Comparison of ENCODE assay signal across 20 mouse cellular contexts in genomic region chr15:98225610-98226009, GRCm38 (mm10). TPM values are rescaled to one million over a fixed set of nuclear protein-coding genes. Genes with fewer than 3 reads are reported as not detected.
DNase-seq lines count a peak whose midpoint lies in the region; ATAC-seq and TF ChIP-seq lines count a peak whose summit lies in the region.
"Had no signal": no experiment of that assay in that cellular context is flagged by ENCODE, and none has a peak within 500 bp of the region (broad histone marks: within the 10 kb centered on the region; RNA-seq: fewer than 3 reads in every experiment).

No protein-coding gene starts in this region.

- peak; percentile 17 for DNase-seq in neural tube, embryonic 11.5 days (ENCODE audit: low spot score)
- no peak for DNase-seq in neural tube, embryonic 10.5 days (ENCODE audit: extremely low spot score, low spot score)
- peak; percentile 2 for DNase-seq in brain, embryonic 14.5 days (ENCODE audit: low read depth)
- DNase-seq in induced T-regulatory cell, adult 2 months (ENCODE audit: low read depth): peak; percentile 2
- DNase-seq in left cerebral cortex, postnatal 25 days (ENCODE audit: low spot score in 2 of 2): no peak
- DNase-seq: cerebellum, adult 11 months; gastrocnemius, postnatal 14 days; heart, postnatal 10 days; liver; thymus, adult 2 months had no signal

- TF ChIP-seq CTCF in brain, embryonic 14.5 days (IDR thresholded peaks at IDR 0.05; ENCODE audit: borderline replicate concordance, extremely low read depth, insufficient read depth, insufficient read length): no peak

- 48% methylated on average over 16 of the region's 16 CpGs for WGBS in hindbrain, embryonic 12.5 days
- 44% methylated on average over 16 of the region's 16 CpGs for WGBS in hindbrain, embryonic 16.5 days
- 45% methylated on average over 16 of the region's 16 CpGs for WGBS in neural tube, embryonic 11.5 days

- no peaks in the 10 kb centered on the region for H3K36me3 ChIP-seq in hindbrain, embryonic 12.5 days
- H3K36me3 ChIP-seq in hindbrain, embryonic 16.5 days (ENCODE audit: control insufficient read depth, insufficient read depth, low read length): no peaks in the 10 kb centered on the region
- no peaks in the 10 kb centered on the region for H3K36me3 ChIP-seq in neural tube, embryonic 11.5 days (ENCODE audit: control insufficient read depth, insufficient read depth, low read length)
- H3K36me3 ChIP-seq: intestine, embryonic 15.5 days; lung, embryonic 15.5 days had no signal

- no peak overlapping the region for H3K9ac ChIP-seq in hindbrain, embryonic 12.5 days
- H3K9ac ChIP-seq in hindbrain, embryonic 16.5 days (ENCODE audit: low read depth, low read length): no peak overlapping the region
- no peak overlapping the region for H3K9ac ChIP-seq in neural tube, embryonic 11.5 days (ENCODE audit: low read length)
- H3K9ac ChIP-seq: intestine, embryonic 15.5 days; lung, embryonic 15.5 days had no signal

- no peak overlapping the region for H3K27ac ChIP-seq in hindbrain, embryonic 12.5 days
- no peak overlapping the region for H3K27ac ChIP-seq in hindbrain, embryonic 16.5 days (ENCODE audit: low read depth, low read length)
- no peak overlapping the region for H3K27ac ChIP-seq in neural tube, embryonic 11.5 days (ENCODE audit: low read depth, low read length)
- H3K27ac ChIP-seq: intestine, embryonic 15.5 days; lung, embryonic 15.5 days had no signal

- no peak for TF ChIP-seq POLR2A in brain, embryonic 14.5 days (IDR thresholded peaks at IDR 0.05; ENCODE audit: borderline replicate concordance, extremely low read depth, insufficient read depth, insufficient read length, poor library complexity, severe bottlenecking)

- no peaks in the 10 kb centered on the region for H3K27me3 ChIP-seq in hindbrain, embryonic 12.5 days
- H3K27me3 ChIP-seq in hindbrain, embryonic 16.5 days (replicated peaks; ENCODE audit: control insufficient read depth, insufficient read depth, low read length): no peaks in the 10 kb centered on the region
- H3K27me3 ChIP-seq in neural tube, embryonic 11.5 days (ENCODE audit: control insufficient read depth, insufficient read depth, low read length): no peaks in the 10 kb centered on the region
- H3K27me3 ChIP-seq: lung, embryonic 15.5 days had no signal

- 0 out of 2 replicates have a peak overlapping the region, but pooled peaks have one; percentile 16 for H3K4me2 ChIP-seq in hindbrain, embryonic 12.5 days (replicated peaks)
- no peak overlapping the region for H3K4me2 ChIP-seq in hindbrain, embryonic 16.5 days (ENCODE audit: low read length)
- no peak overlapping the region for H3K4me2 ChIP-seq in neural tube, embryonic 11.5 days (ENCODE audit: low read depth)
- H3K4me2 ChIP-seq: intestine, embryonic 15.5 days; lung, embryonic 15.5 days had no signal

- no peaks in the 10 kb centered on the region for H3K4me1 ChIP-seq in hindbrain, embryonic 12.5 days
- no peaks in the 10 kb centered on the region for H3K4me1 ChIP-seq in hindbrain, embryonic 16.5 days (ENCODE audit: control insufficient read depth, insufficient read depth, low read depth, low read length)
- H3K4me1 ChIP-seq in neural tube, embryonic 11.5 days (ENCODE audit: control insufficient read depth, insufficient read depth, low read length): no peaks in the 10 kb centered on the region
- H3K4me1 ChIP-seq: intestine, embryonic 15.5 days; lung, embryonic 15.5 days had no signal

- no peak for ATAC-seq in hindbrain, embryonic 12.5 days (ENCODE audit: low FRiP score)
- ATAC-seq in hindbrain, embryonic 16.5 days: no peak
- no peak for ATAC-seq in neural tube, embryonic 11.5 days (ENCODE audit: insufficient read depth, low FRiP score, low TSS enrichment)
- ATAC-seq in granulocyte monocyte progenitor cell, adult 5-6 weeks (replicated peaks; ENCODE audit: poor library complexity, severe bottlenecking): no peak
- ATAC-seq: intestine, embryonic 15.5 days had no signal

- H3K4me3 ChIP-seq in hindbrain, embryonic 12.5 days: no peak overlapping the region
- H3K4me3 ChIP-seq in hindbrain, embryonic 16.5 days (ENCODE audit: low read length): no peak overlapping the region
- H3K4me3 ChIP-seq in neural tube, embryonic 11.5 days (ENCODE audit: low read depth, low read length): no peak overlapping the region
- H3K4me3 ChIP-seq: intestine, embryonic 15.5 days; lung, embryonic 15.5 days had no signal

- intact Hi-C loops in left cerebral cortex, postnatal 25 days (cut with DNase I): no loop called here

- H3K9me3 ChIP-seq in hindbrain, embryonic 12.5 days (replicated peaks): no peaks in the 10 kb centered on the region
- H3K9me3 ChIP-seq in hindbrain, embryonic 16.5 days (ENCODE audit: control insufficient read depth, low read length): no peaks in the 10 kb centered on the region
- H3K9me3 ChIP-seq in neural tube, embryonic 11.5 days (ENCODE audit: control insufficient read depth, low read length): no peaks in the 10 kb centered on the region
- H3K9me3 ChIP-seq: intestine, embryonic 15.5 days; lung, embryonic 15.5 days had no signal

RNA-seq across cellular contexts. Expression of gene Olfr287, which starts 4.8 kb away (rescaled TPM):
- not detected in 2 replicates for polyA plus RNA-seq in hindbrain, embryonic 12.5 days (2016; fragmentation: Nextera tagmentation; extraction: Ambion mirVana)
- polyA plus RNA-seq in hindbrain, embryonic 16.5 days (2015; fragmentation: Nextera tagmentation; extraction: Ambion mirVana): 0.42 and 1.0 TPM in 2 replicates
- polyA plus RNA-seq in neural tube, embryonic 11.5 days (2014; fragmentation: Nextera tagmentation; extraction: Ambion mirVana): not detected in 2 replicates
- not detected in 2 replicates for polyA plus RNA-seq in brain, embryonic 14.5 days (2012; rRNA removed)
- total RNA-seq in granulocyte monocyte progenitor cell, adult 5-6 weeks (2014; fragmentation: Nextera tagmentation): not detected in 2 replicates
- not detected in 2 replicates for total RNA-seq in granulocyte monocyte progenitor cell, adult 5-6 weeks (2017)
- 1 to 10 TPM; 4.0 to 4.2 TPM for total RNA-seq in left cerebral cortex, postnatal 25 days (2021)
- total RNA-seq: gastrocnemius, postnatal 14 days; heart, postnatal 10 days; megakaryocyte-erythroid progenitor cell, adult 5-6 weeks had no signal
- polyA plus RNA-seq: intestine, embryonic 15.5 days; kidney, embryonic 16.5 days; lung, embryonic 15.5 days had no signal

RNA-seq across cellular contexts. Expression of gene Gm44579, which starts 4.8 kb away (rescaled TPM):
- polyA plus RNA-seq in hindbrain, embryonic 12.5 days (2016; fragmentation: Nextera tagmentation; extraction: Ambion mirVana): not detected in 2 replicates
- not detected in 2 replicates for polyA plus RNA-seq in hindbrain, embryonic 16.5 days (2015; fragmentation: Nextera tagmentation; extraction: Ambion mirVana)
- polyA plus RNA-seq in neural tube, embryonic 11.5 days (2014; fragmentation: Nextera tagmentation; extraction: Ambion mirVana): not detected in 2 replicates
- polyA plus RNA-seq in brain, embryonic 14.5 days (2012; rRNA removed): not detected in 2 replicates
- total RNA-seq in granulocyte monocyte progenitor cell, adult 5-6 weeks (2014; fragmentation: Nextera tagmentation): not detected in 2 replicates
- not detected in 2 replicates for total RNA-seq in granulocyte monocyte progenitor cell, adult 5-6 weeks (2017)
- not detected for total RNA-seq in left cerebral cortex, postnatal 25 days (2021)
- total RNA-seq: gastrocnemius, postnatal 14 days; heart, postnatal 10 days; megakaryocyte-erythroid progenitor cell, adult 5-6 weeks had no signal
- polyA plus RNA-seq: cortical plate, adult 2 months; frontal cortex, adult 2 months; intestine, embryonic 15.5 days; kidney, embryonic 16.5 days; lung, embryonic 15.5 days; thymus, adult 2 months had no signal

RNA-seq across cellular contexts. Expression of gene Olfr286, which starts 8.6 kb away (rescaled TPM):
- polyA plus RNA-seq in hindbrain, embryonic 12.5 days (2016; fragmentation: Nextera tagmentation; extraction: Ambion mirVana): not detected in 2 replicates
- polyA plus RNA-seq in hindbrain, embryonic 16.5 days (2015; fragmentation: Nextera tagmentation; extraction: Ambion mirVana): not detected in 2 replicates
- polyA plus RNA-seq in neural tube, embryonic 11.5 days (2014; fragmentation: Nextera tagmentation; extraction: Ambion mirVana): not detected in 2 replicates
- not detected in 2 replicates for polyA plus RNA-seq in brain, embryonic 14.5 days (2012; rRNA removed)
- total RNA-seq in granulocyte monocyte progenitor cell, adult 5-6 weeks (2014; fragmentation: Nextera tagmentation): 0.36 TPM in 1 of 2 replicates, not detected in the other
- 0.86 TPM in 1 of 2 replicates, not detected in the other for total RNA-seq in granulocyte monocyte progenitor cell, adult 5-6 weeks (2017)
- not detected for total RNA-seq in left cerebral cortex, postnatal 25 days (2021)
- total RNA-seq: gastrocnemius, postnatal 14 days; heart, postnatal 10 days; left cerebral cortex, adult 8-10 months; megakaryocyte-erythroid progenitor cell, adult 5-6 weeks had no signal
- polyA plus RNA-seq: cortical plate, adult 2 months; frontal cortex, adult 2 months; intestine, embryonic 15.5 days; kidney, embryonic 16.5 days; lung, embryonic 15.5 days had no signal

RNA-seq across cellular contexts. Expression of gene Olfr288, which starts 30.3 kb away (rescaled TPM):
- not detected in 2 replicates for polyA plus RNA-seq in hindbrain, embryonic 12.5 days (2016; fragmentation: Nextera tagmentation; extraction: Ambion mirVana)
- not detected in 2 replicates for polyA plus RNA-seq in hindbrain, embryonic 16.5 days (2015; fragmentation: Nextera tagmentation; extraction: Ambion mirVana)
- not detected in 2 replicates for polyA plus RNA-seq in neural tube, embryonic 11.5 days (2014; fragmentation: Nextera tagmentation; extraction: Ambion mirVana)
- polyA plus RNA-seq in brain, embryonic 14.5 days (2012; rRNA removed): not detected in 2 replicates
- total RNA-seq in granulocyte monocyte progenitor cell, adult 5-6 weeks (2014; fragmentation: Nextera tagmentation): not detected in 2 replicates
- not detected in 2 replicates for total RNA-seq in granulocyte monocyte progenitor cell, adult 5-6 weeks (2017)
- total RNA-seq in left cerebral cortex, postnatal 25 days (2021): not detected
- total RNA-seq: gastrocnemius, postnatal 14 days; heart, postnatal 10 days; megakaryocyte-erythroid progenitor cell, adult 5-6 weeks had no signal
- polyA plus RNA-seq: intestine, embryonic 15.5 days; kidney, embryonic 16.5 days; lung, embryonic 15.5 days; thymus, adult 2 months had no signal

RNA-seq across cellular contexts. Expression of gene H1fnt, which starts 31.5 kb away (rescaled TPM):
- not detected in 2 replicates for polyA plus RNA-seq in hindbrain, embryonic 12.5 days (2016; fragmentation: Nextera tagmentation; extraction: Ambion mirVana)
- polyA plus RNA-seq in hindbrain, embryonic 16.5 days (2015; fragmentation: Nextera tagmentation; extraction: Ambion mirVana): not detected in 2 replicates
- not detected in 2 replicates for polyA plus RNA-seq in neural tube, embryonic 11.5 days (2014; fragmentation: Nextera tagmentation; extraction: Ambion mirVana)
- polyA plus RNA-seq in brain, embryonic 14.5 days (2012; rRNA removed): not detected in 2 replicates
- not detected in 2 replicates for total RNA-seq in granulocyte monocyte progenitor cell, adult 5-6 weeks (2014; fragmentation: Nextera tagmentation)
- not detected in 2 replicates for total RNA-seq in granulocyte monocyte progenitor cell, adult 5-6 weeks (2017)
- not detected for total RNA-seq in left cerebral cortex, postnatal 25 days (2021)
- total RNA-seq: gastrocnemius, postnatal 14 days; heart, postnatal 10 days; left cerebral cortex, adult 8-10 months; megakaryocyte-erythroid progenitor cell, adult 5-6 weeks had no signal
- polyA plus RNA-seq: cortical plate, adult 2 months; frontal cortex, adult 2 months; intestine, embryonic 15.5 days; kidney, embryonic 16.5 days; lung, embryonic 15.5 days had no signal

Comparison
In these comparisons a context has a peak if more than half of its experiments do, and no peak if none do; other contexts are left out.
1. DNase-seq: peak in neural tube, embryonic 11.5 days (single experiment), brain, embryonic 14.5 days (single experiment) and induced T-regulatory cell, adult 2 months (single experiment); none in neural tube, embryonic 10.5 days (single experiment) and left cerebral cortex, postnatal 25 days (0 of 2).